Mouse (Mus musculus) heart, embryonic 12.5 days (tissue): Measurements from ENCODE around the gene Gm10717. TPM values are rescaled to one million over a fixed set of nuclear protein-coding genes. Genes with fewer than 3 reads are reported as not detected.
"Not testable (repeated sequence)": the region's sequence is repeated elsewhere in the genome, so short reads cannot be mapped to it uniquely, and the experiment has no call there.

ENCODE experiments used
- ATAC-seq: fragments of 200-750 bp; cut with Nextera tagmentation; 2 replicates; pipeline ENCODE4 v1.8.0; 2017; ENCODE audit warnings: moderate TSS enrichment, moderate library complexity; ENCODE audit not compliant: insufficient number of reproducible peaks, low FRiP score
- H3K27ac ChIP-seq: fragments of 300-500 bp; sonication (generic); 2 replicates; pipeline ENCODE4 v1.5.1; 2016; ENCODE audit warnings: mild to moderate bottlenecking, moderate library complexity; ENCODE audit not compliant: poor library complexity, severe bottlenecking
- H3K27me3 ChIP-seq: fragments of 300-500 bp; sonication (generic); replicated peaks from 2 replicates; pipeline ENCODE4 v1.6.1; 2016; ENCODE audit warnings: mild to moderate bottlenecking, moderate library complexity
- H3K36me3 ChIP-seq: fragments of 300-500 bp; sonication (generic); 2 replicates; pipeline ENCODE4 v1.6.1; 2016; ENCODE audit warnings: mild to moderate bottlenecking, moderate library complexity
- H3K4me1 ChIP-seq: fragments of 300-500 bp; sonication (generic); replicated peaks from 2 replicates; pipeline ENCODE4 v1.6.1; 2016; ENCODE audit warnings: mild to moderate bottlenecking
- H3K4me2 ChIP-seq: fragments of 300-500 bp; sonication (generic); 2 replicates; pipeline ENCODE4 v1.6.1; 2016; ENCODE audit warnings: mild to moderate bottlenecking, moderate library complexity
- H3K4me3 ChIP-seq: fragments of 300-500 bp; sonication (generic); 2 replicates; pipeline ENCODE4 v1.5.1; 2016; ENCODE audit warnings: mild to moderate bottlenecking
- H3K9ac ChIP-seq: fragments of 300-500 bp; sonication (generic); 2 replicates; pipeline ENCODE4 v1.6.1; 2016; ENCODE audit warnings: mild to moderate bottlenecking, moderate library complexity
- H3K9me3 ChIP-seq: fragments of 300-500 bp; sonication (generic); replicated peaks from 2 replicates; pipeline ENCODE4 v1.6.1; 2016; ENCODE audit warnings: mild to moderate bottlenecking, moderate library complexity
- WGBS: fragments of 180-500 bp; shearing (Covaris S2); methylation state at CpG from one replicate; pipeline ENCODE4 v1.1.7; 2016; 5-methylcytosine and 5-hydroxymethylcytosine counted together
- polyA plus RNA-seq: library from polyadenylated mRNA; unstranded; fragments of >200 nt; fragmentation: Nextera tagmentation; extraction: Ambion mirVana; gene quantifications from 2 replicates; pipeline ENCODE4 v1.2.1, GENCODE M21; 2016

Gene Gm10717
- polyA plus RNA-seq, 1 experiment from 2014 or later = 0.28 TPM

GRCm38 (mm10) chr9:3015354-3015753 is 9.9 kb upstream of the Gm10717 start, which contains the start of gene Gm10720:
TSS of gene Gm10720 (plus strand) at chr9:3015654.
- not testable (repeated sequence) for H3K27ac ChIP-seq, ATAC-seq, H3K4me1 ChIP-seq, H3K27me3 ChIP-seq, H3K4me2 ChIP-seq, H3K9me3 ChIP-seq, H3K9ac ChIP-seq, H3K4me3 ChIP-seq, H3K36me3 ChIP-seq
- WGBS = 64% methylated on average over 5 of the region's 9 CpGs

GRCm38 (mm10) chr9:3015896-3016295 is 9.3 kb upstream of the Gm10717 start:
- H3K9ac ChIP-seq, H3K4me2 ChIP-seq, ATAC-seq, H3K9me3 ChIP-seq, H3K36me3 ChIP-seq, H3K27me3 ChIP-seq, H3K4me1 ChIP-seq, H3K27ac ChIP-seq, H3K4me3 ChIP-seq: not testable (repeated sequence)
- 69% methylated on average over 6 of the region's 6 CpGs for WGBS

- not testable (repeated sequence) for H3K36me3 ChIP-seq, H3K27ac ChIP-seq, ATAC-seq, H3K4me3 ChIP-seq, H3K4me2 ChIP-seq, H3K27me3 ChIP-seq, H3K9ac ChIP-seq, H3K9me3 ChIP-seq, H3K4me1 ChIP-seq
- 46% methylated on average over 2 of the region's 9 CpGs for WGBS
Observed at GRCm38 (mm10) chr9:3017108-3017507, 8.1 kb upstream of the Gm10717 start, which contains the start of gene Gm10719. TSS of gene Gm10719 (plus strand) at chr9:3017408.

GRCm38 (mm10) chr9:3018944-3019343 is 6.3 kb upstream of the Gm10717 start:
- H3K4me2 ChIP-seq, H3K9ac ChIP-seq, H3K36me3 ChIP-seq, H3K4me1 ChIP-seq, H3K4me3 ChIP-seq, ATAC-seq, H3K27me3 ChIP-seq, H3K9me3 ChIP-seq, H3K27ac ChIP-seq: not testable (repeated sequence)
- 58% methylated on average over 9 of the region's 9 CpGs for WGBS

GRCm38 (mm10) chr9:3019835-3020727 is 5.1 kb upstream of the Gm10717 start:
- H3K4me3 ChIP-seq, H3K36me3 ChIP-seq, H3K9me3 ChIP-seq, H3K4me2 ChIP-seq, H3K9ac ChIP-seq, H3K27ac ChIP-seq, H3K27me3 ChIP-seq, H3K4me1 ChIP-seq: not testable (repeated sequence)
- ATAC-seq = peak; percentile 72
- WGBS = 74% methylated on average over 17 of the region's 19 CpGs

- H3K27me3 ChIP-seq, H3K9me3 ChIP-seq, H3K27ac ChIP-seq, H3K36me3 ChIP-seq, H3K4me3 ChIP-seq, H3K4me2 ChIP-seq, H3K4me1 ChIP-seq, H3K9ac ChIP-seq, ATAC-seq: not testable (repeated sequence)
- 66% methylated on average over 11 of the region's 13 CpGs for WGBS
Observed at GRCm38 (mm10) chr9:3022316-3023008, 2.8 kb upstream of the Gm10717 start.

- not testable (repeated sequence) for H3K36me3 ChIP-seq, ATAC-seq, H3K4me2 ChIP-seq, H3K4me1 ChIP-seq, H3K27ac ChIP-seq, H3K27me3 ChIP-seq, H3K9me3 ChIP-seq, H3K4me3 ChIP-seq, H3K9ac ChIP-seq
- WGBS = 69% methylated on average over 12 of the region's 13 CpGs
Observed at GRCm38 (mm10) chr9:3023312-3023984, 1.8 kb upstream of the Gm10717 start, which contains the start of gene Gm10718. TSS of gene Gm10718 (plus strand) at chr9:3023547.

GRCm38 (mm10) chr9:3023985-3024648 is 1.1 kb upstream of the Gm10717 start:
- WGBS = 67% methylated on average over 16 of the region's 16 CpGs
- not testable (repeated sequence) for H3K4me1 ChIP-seq, ATAC-seq

GRCm38 (mm10) chr9:3025653-3026052 is 436 bp downstream of the Gm10717 start:
- H3K9me3 ChIP-seq, H3K9ac ChIP-seq, H3K4me1 ChIP-seq, ATAC-seq, H3K4me3 ChIP-seq, H3K27ac ChIP-seq, H3K27me3 ChIP-seq, H3K36me3 ChIP-seq, H3K4me2 ChIP-seq: not testable (repeated sequence)
- WGBS = 66% methylated on average over 5 of the region's 6 CpGs

More at GRCm38 (mm10) chr9:3023985-3024648, 1.1 kb upstream of the Gm10717 start:
- H3K27me3 ChIP-seq, H3K9ac ChIP-seq, H3K27ac ChIP-seq, H3K4me2 ChIP-seq, H3K4me3 ChIP-seq, H3K36me3 ChIP-seq, H3K9me3 ChIP-seq: not testable (repeated sequence)

- H3K4me2 ChIP-seq, H3K27me3 ChIP-seq, ATAC-seq, H3K9ac ChIP-seq, H3K9me3 ChIP-seq, H3K4me3 ChIP-seq, H3K4me1 ChIP-seq, H3K27ac ChIP-seq, H3K36me3 ChIP-seq: not testable (repeated sequence)
- 70% methylated on average over 5 of the region's 5 CpGs for WGBS
Observed at GRCm38 (mm10) chr9:3026136-3026535, 919 bp downstream of the Gm10717 start.

GRCm38 (mm10) chr9:3026741-3027140 is 1.5 kb downstream of the Gm10717 start:
- H3K9me3 ChIP-seq, H3K9ac ChIP-seq, H3K4me3 ChIP-seq, H3K4me1 ChIP-seq, ATAC-seq, H3K27me3 ChIP-seq, H3K4me2 ChIP-seq, H3K36me3 ChIP-seq, H3K27ac ChIP-seq: not testable (repeated sequence)
- WGBS = 63% methylated on average over 9 of the region's 9 CpGs
